Mouse (Mus musculus): ENCODE results near the gene Ppm1h. TPM values are rescaled to one million over a fixed set of nuclear protein-coding genes. Genes with fewer than 3 reads are reported as not detected.

Gene Ppm1h
- total RNA-seq, 4 experiments from 2014 or later: 67.7 to 79.8 (median 72.7) TPM

- DNase-seq (ENCODE audit: low spot score in 2 of 2): no peak
Measured at GRCm38 (mm10) chr10:122768204-122768892, 89.8 kb downstream of the Ppm1h start.

GRCm38 (mm10) chr10:122768893-122769341, 90.4 kb downstream of the Ppm1h start:
- DNase-seq (ENCODE audit: low spot score in 2 of 2): no peak

GRCm38 (mm10) chr10:122770337-122770736, 91.8 kb downstream of the Ppm1h start:
- DNase-seq (ENCODE audit: low spot score in 2 of 2): no peak

- no peak for DNase-seq (ENCODE audit: low spot score in 2 of 2)
Measured at GRCm38 (mm10) chr10:122770987-122771386, 92.4 kb downstream of the Ppm1h start.

- DNase-seq (ENCODE audit: low spot score in 2 of 2): no peak
Measured at GRCm38 (mm10) chr10:122774169-122774568, 95.6 kb downstream of the Ppm1h start.

- DNase-seq (ENCODE audit: low spot score in 2 of 2): no peak
Measured at GRCm38 (mm10) chr10:122777436-122777835, 98.9 kb downstream of the Ppm1h start.

GRCm38 (mm10) chr10:122777939-122778655, 99.5 kb downstream of the Ppm1h start:
- no peak for DNase-seq (ENCODE audit: low spot score in 2 of 2)

DNA sequence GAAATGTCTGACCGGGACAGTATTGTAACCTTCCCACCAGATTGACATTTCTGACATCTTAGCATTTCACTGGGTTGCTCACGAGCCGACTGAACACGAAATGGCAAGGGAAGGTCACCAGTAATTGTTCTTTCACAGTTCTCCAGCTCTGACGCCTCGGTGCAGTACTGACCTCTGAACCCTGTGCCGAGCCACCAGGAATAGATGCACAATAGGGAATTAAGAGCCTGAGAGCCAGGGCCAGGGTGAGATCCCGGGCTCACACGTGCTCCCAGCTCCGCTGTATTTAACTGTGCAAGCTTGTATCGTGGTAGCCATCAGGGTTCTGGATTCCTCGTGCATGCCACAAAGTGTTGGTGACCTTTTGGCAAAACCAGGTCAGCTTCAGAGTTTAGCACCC, 100.8 kb downstream of the Ppm1h start:
- no peak for DNase-seq (ENCODE audit: low spot score in 2 of 2)

GRCm38 (mm10) chr10:122782755-122783154, 104.2 kb downstream of the Ppm1h start:
- no peak for DNase-seq (ENCODE audit: low spot score in 2 of 2)

DNA sequence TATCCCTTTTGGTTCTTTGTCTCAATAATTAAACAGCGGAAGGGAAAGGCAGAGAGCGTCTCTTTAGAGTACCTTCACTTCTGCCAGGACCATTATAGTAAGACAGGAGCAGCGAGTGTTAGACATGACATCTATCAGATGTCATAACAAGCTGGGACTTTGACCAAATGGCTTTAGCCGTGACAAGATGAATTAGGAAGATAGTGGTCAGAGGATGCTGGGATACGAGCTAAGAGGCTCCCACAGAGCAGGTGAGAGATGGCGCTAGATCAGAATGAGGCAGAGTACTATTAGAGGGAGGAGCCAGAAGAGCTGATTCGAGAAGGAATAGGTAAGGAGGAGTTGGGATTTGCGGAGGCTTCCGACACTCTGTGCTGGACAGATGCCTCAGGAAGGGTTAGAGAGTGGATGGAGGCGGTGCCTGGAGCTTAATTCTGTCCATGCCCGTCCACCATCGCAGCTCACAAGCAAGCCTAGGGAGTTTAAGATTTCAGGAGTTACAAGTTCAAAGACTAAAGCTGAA, 111.1 kb downstream of the Ppm1h start:
- no peak for DNase-seq (ENCODE audit: low spot score in 2 of 2)

DNA sequence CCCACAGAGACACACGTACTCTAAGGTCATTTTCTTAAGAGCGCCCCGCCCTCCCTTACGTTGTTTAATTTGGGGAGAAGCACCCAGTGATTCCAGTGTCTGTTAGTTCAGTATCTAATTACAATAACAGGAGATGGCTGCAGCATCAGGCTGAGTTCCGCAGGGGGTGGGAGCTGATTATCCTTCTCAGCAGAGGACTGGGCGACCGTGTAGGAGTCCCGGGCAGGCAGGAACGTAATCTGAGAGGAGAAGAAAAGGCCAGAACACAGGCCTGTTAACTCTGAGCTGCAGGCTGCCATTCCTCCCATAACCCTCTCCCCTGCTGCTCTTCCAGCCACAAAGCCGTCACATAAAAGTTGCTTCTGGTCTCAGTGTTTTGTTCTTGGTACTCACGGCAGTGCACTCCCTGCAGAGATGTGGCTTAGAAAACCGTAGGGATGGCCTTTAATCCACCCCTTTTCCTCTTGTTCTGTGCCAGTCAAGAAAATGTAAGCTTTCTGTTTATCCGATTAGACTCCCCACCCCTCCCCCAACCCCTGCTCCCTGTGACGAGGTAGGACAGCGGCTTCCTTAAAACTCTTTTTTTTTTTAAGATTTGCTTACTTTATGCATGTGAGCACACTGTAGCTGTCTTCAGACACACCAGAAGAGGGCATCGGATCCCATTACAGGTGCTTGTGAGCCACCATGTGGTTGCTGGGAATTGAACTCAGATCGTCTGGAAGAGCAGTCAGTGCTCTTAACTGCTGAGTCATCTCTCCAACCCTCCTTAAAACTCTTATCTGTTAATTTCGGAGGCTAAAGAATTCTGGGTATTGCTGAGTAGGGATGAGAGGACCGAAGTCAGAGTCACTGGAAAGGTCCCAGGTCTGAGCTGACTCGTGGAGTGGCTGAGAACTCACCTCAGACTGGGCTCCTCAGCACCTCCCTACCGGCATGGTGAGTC, 113.7 kb downstream of the Ppm1h start:
- DNase-seq (ENCODE audit: low spot score in 2 of 2): no peak

- no peak for DNase-seq (ENCODE audit: low spot score in 2 of 2)
Measured at GRCm38 (mm10) chr10:122793193-122793592, 114.6 kb downstream of the Ppm1h start.

DNA sequence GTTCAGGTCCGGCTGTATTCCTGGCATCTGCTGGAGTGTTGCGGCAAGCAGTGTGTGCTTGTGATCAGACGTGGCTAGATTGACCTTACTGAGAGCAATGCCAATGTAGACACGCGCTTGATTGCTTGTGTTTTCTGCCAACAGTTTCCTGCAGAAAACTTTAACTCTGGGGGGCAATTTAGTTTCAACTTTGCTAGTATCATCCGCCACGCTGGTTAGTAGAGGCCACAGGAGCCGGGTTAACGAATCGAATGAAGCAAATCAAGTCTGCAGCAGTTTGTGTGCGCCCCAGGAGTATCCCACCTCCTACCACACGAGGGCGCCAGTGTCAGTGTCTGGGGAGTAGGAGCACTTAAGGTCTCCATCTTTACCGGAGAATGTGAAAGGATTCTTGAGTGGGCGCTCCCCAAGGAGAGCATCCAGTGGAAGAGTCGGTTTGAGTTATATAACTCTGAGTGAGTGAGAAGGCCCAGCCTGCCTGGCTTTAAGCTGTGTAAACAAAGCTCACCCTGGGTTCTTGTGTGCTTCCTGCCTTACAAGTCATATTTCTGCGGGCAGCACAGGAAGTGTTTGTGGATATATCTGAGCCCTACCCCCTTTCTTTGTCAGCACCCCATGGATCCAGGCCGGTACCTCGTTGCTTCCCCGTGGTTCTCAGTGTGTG, 115.8 kb downstream of the Ppm1h start:
- DNase-seq (ENCODE audit: low spot score in 2 of 2): peak in 1 of 2 experiments; percentile 56

DNA sequence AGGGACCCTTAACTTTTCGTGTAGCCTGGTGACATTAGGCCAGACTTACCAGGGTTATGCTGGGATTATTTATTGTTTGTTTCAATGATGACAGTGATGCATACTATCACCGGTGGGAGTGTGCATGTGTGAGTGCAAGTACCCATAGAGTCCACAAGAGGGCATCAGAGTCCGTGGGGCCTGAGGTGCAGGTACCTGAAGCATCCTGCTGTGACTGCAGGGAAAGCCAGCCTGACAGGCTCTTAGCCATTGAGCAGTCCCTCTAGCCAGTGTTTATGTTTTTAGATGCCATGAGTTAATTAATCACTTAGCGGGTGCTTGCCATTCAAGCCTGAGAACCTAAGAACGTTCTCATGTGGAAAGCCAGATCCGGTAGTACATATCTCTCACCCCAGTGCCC, 119.4 kb downstream of the Ppm1h start:
- DNase-seq (ENCODE audit: low spot score in 2 of 2): no peak

DNA sequence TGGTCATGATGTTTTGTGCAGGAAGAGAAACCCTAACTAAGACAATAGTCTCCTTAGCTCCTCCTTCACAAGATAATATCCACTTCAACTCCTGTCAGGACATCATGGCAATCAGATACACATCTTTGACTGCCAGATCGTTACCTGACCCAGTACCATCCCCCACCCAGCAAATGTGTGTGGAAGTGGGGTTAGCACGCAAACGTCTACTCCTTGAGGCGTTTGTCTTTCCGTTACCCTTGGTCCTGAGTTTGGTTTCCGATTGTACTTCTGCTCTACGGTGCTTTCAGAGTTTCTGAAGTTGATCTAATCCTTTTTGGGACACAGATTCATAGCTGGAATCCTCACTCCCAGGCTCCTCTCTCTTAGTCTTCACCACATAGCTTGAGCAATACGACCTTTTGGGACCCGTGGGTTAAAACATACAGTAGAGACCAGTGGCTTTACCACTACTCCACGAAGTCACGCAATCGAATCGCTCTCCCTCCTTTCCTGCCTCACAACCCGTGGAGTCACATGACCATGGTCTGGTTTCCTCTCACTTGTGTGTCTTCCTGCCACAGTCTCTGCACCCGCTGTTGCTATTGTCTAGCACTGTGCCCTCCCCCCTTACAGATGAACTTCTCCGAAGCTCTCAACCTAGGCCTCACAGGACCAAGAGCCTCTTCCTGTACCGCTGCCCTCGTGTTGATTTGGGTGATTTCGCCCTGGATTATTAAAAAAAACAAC, 121.6 kb downstream of the Ppm1h start:
- no peak for DNase-seq (ENCODE audit: low spot score in 2 of 2)

GRCm38 (mm10) chr10:122800732-122801110, 122.2 kb downstream of the Ppm1h start:
- no peak for DNase-seq (ENCODE audit: low spot score in 2 of 2)

GRCm38 (mm10) chr10:122802218-122802617, 123.7 kb downstream of the Ppm1h start:
- DNase-seq (ENCODE audit: low spot score in 2 of 2): no peak

GRCm38 (mm10) chr10:122802901-122803300, 124.3 kb downstream of the Ppm1h start:
- DNase-seq (ENCODE audit: low spot score in 2 of 2): no peak

DNA sequence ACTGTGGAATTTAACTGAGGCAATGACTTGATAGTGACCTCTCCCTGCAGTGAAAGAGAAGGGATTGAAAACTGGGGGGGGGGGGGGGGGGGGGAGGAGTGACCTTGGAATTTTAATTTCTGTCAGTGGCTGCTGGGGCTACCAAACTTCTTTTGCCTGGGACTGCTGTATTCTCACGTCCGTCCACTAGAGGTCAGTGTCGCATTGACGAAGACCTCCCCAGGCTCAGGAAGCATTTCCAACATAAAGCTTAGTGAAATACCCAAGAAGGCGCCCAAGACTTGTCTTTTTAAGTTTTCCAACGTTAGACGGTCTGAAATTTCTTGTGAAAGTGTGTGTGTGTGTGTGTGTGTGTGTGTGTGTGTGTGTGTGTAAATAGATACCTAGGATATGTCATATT, 125.3 kb downstream of the Ppm1h start:
- DNase-seq (ENCODE audit: low spot score in 2 of 2): peak in 1 of 2 experiments; percentile 70

DNA sequence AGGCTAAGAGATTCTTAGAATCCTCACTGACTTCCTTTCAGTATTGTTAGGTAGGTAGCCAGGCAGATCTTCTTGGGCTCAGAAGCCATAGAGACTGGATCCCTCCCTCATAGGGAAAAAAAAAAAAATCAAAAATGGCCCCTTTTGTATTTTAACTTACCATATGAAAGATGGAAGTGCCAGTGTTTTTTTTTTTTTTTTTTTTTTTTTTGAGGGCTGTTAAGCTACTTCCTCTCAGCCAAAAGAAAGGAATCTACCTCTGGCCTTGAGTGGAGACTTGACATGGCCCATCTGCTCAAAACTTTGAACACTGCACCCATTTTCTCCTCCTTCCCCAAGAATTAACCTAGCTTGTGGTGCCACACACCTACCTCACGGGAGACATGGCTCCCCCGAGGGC, 127.3 kb downstream of the Ppm1h start:
- no peak for DNase-seq (ENCODE audit: low spot score in 2 of 2)

All from layer of hippocampus, adult 8-10 months (tissue).